Mouse (Mus musculus) liver, adult 2 months (tissue): ENCODE data around the gene Col15a1. TPM values are rescaled to one million over a fixed set of nuclear protein-coding genes. Genes with fewer than 3 reads are reported as not detected.

Source experiments
- DNase-seq: peaks from one replicate; pipeline ENCODE4 v3.0.0-alpha.2; 2011; ENCODE audit warnings: low read depth, low spot score; ENCODE audit errors: extremely low read depth
- H3K27ac ChIP-seq: fragments of 200-500 bp; replicated peaks from 2 replicates; pipeline ENCODE4 v1.5.1; 2012; ENCODE audit warnings: low read depth, mild to moderate bottlenecking, control low read depth, inconsistent platforms, low read length; ENCODE audit not compliant: insufficient read depth
- H3K27me3 ChIP-seq: fragments of 200-500 bp; 2 replicates; pipeline ENCODE4 v1.6.1; 2012; ENCODE audit warnings: mild to moderate bottlenecking, moderate library complexity, low read length, inconsistent platforms; ENCODE audit not compliant: control insufficient read depth, insufficient read depth
- H3K36me3 ChIP-seq: fragments of 200-500 bp; 2 replicates; pipeline ENCODE4 v1.6.1; 2012; ENCODE audit warnings: low read length, inconsistent platforms; ENCODE audit not compliant: control insufficient read depth, insufficient read depth
- H3K4me1 ChIP-seq: fragments of 200-500 bp; 2 replicates; pipeline ENCODE4 v1.6.1; 2011; ENCODE audit warnings: low read length; ENCODE audit not compliant: control insufficient read depth, insufficient read depth
- H3K4me3 ChIP-seq: fragments of 200-500 bp; 2 replicates; pipeline ENCODE4 v1.5.1; 2011; ENCODE audit warnings: low read depth, mild to moderate bottlenecking, control low read depth, low read length, moderate library complexity; ENCODE audit not compliant: insufficient read depth
- H3K79me2 ChIP-seq: fragments of 200-500 bp; 2 replicates; pipeline ENCODE4 v1.6.1; 2012; ENCODE audit warnings: inconsistent platforms, mild to moderate bottlenecking, low read length, moderate library complexity; ENCODE audit not compliant: control insufficient read depth, insufficient read depth
- H3K9ac ChIP-seq: fragments of 200-500 bp; 2 replicates; pipeline ENCODE4 v1.6.1; 2012; ENCODE audit warnings: low read depth, mild to moderate bottlenecking, control low read depth, inconsistent platforms, low read length
- CTCF ChIP-seq: fragments of 200-500 bp; IDR thresholded peaks from 2 replicates; pipeline ENCODE4 v1.5.1; 2011; ENCODE audit warnings: low read depth, low read length, control low read depth
- POLR2A ChIP-seq: fragments of 200-500 bp; IDR thresholded peaks from 2 replicates; pipeline ENCODE4 v1.6.1; 2011; ENCODE audit warnings: low read length, control low read depth; ENCODE audit not compliant: insufficient read depth; ENCODE audit errors: extremely low read depth
- WGBS: fragments of 180-500 bp; shearing (Covaris S2); methylation state at CpG from one replicate; pipeline ENCODE4 v1.1.7; 2018; 5-methylcytosine and 5-hydroxymethylcytosine counted together
- polyA plus RNA-seq: library from polyadenylated mRNA; depleted of rRNA; stranded (reverse); fragments of >200 nt; gene quantifications from 2 replicates; pipeline ENCODE4 v1.2.3, GENCODE M21; 2012
- total RNA-seq: library from RNA; depleted of rRNA; stranded (reverse); fragments of >200 nt; gene quantifications from 2 replicates; pipeline ENCODE4 v1.2.3, GENCODE M21; 2014

The Col15a1 gene
- total and polyA plus RNA-seq, 2 experiments = 4.9 TPM

GRCm38 (mm10) chr4:47178261-47178961 is 29.6 kb upstream of the Col15a1 start:
- Histone ChIP-seq H3K4me3 (no peak overlapping the region), H3K9ac (no peak overlapping the region), H3K36me3 (no peaks in the 10 kb centered on the region), H3K27ac (no peak overlapping the region), H3K4me1 (no peaks in the 10 kb centered on the region), H3K79me2 (no peaks in the 10 kb centered on the region), H3K27me3 (no peaks in the 10 kb centered on the region)
- 76% methylated on average over 8 of the region's 8 CpGs for WGBS
- TF ChIP-seq POLR2A (no peak), CTCF (no peak)
- no peak for DNase-seq

- Histone ChIP-seq H3K36me3 (no peaks in the 10 kb centered on the region), H3K9ac (no peak overlapping the region), H3K4me1 (no peaks in the 10 kb centered on the region), H3K79me2 (no peaks in the 10 kb centered on the region), H3K27me3 (no peaks in the 10 kb centered on the region), H3K27ac (no peak overlapping the region), H3K4me3 (no peak overlapping the region)
- no peak for TF ChIP-seq CTCF
- TF ChIP-seq POLR2A = no peak
- DNase-seq = no peak
- WGBS = 81% methylated on average over 5 of the region's 5 CpGs
These were observed 28.4 kb upstream of the Col15a1 start for GRCm38 (mm10) chr4:47179535-47179934.

- no peak for TF ChIP-seq CTCF
- no peak for TF ChIP-seq POLR2A
- no peak for DNase-seq
- Histone ChIP-seq H3K27me3 (no peaks in the 10 kb centered on the region), H3K4me1 (no peaks in the 10 kb centered on the region), H3K27ac (no peak overlapping the region), H3K9ac (no peak overlapping the region), H3K4me3 (no peak overlapping the region), H3K79me2 (no peaks in the 10 kb centered on the region), H3K36me3 (no peaks in the 10 kb centered on the region)
- WGBS = 45% methylated on average over 6 of the region's 6 CpGs
These were observed 23.8 kb upstream of the Col15a1 start for GRCm38 (mm10) chr4:47184058-47184661.

GRCm38 (mm10) chr4:47186514-47186913 is 21.4 kb upstream of the Col15a1 start:
- Histone ChIP-seq H3K4me1 (no peaks in the 10 kb centered on the region), H3K4me3 (no peak overlapping the region), H3K27me3 (no peaks in the 10 kb centered on the region), H3K36me3 (no peaks in the 10 kb centered on the region), H3K79me2 (no peaks in the 10 kb centered on the region), H3K9ac (no peak overlapping the region), H3K27ac (no peak overlapping the region)
- TF ChIP-seq POLR2A = no peak
- TF ChIP-seq CTCF = no peak
- no peak for DNase-seq
- WGBS = 75% methylated on average over 6 of the region's 6 CpGs

GRCm38 (mm10) chr4:47196173-47196572 is 11.8 kb upstream of the Col15a1 start:
- DNase-seq = no peak
- H3K36me3 ChIP-seq = no peaks in the 10 kb centered on the region

GRCm38 (mm10) chr4:47203643-47204042 is 4.3 kb upstream of the Col15a1 start:
- Histone ChIP-seq H3K4me3 (no peak overlapping the region), H3K4me1 (no peaks in the 10 kb centered on the region), H3K27ac (no peak overlapping the region), H3K9ac (no peak overlapping the region), H3K27me3 (peaks cover 10% of the 10 kb centered on the region; the same call in 1 of the 2 replicates), H3K36me3 (no peaks in the 10 kb centered on the region), H3K79me2 (no peaks in the 10 kb centered on the region)
- no peak for DNase-seq
- WGBS = 78% methylated on average over 5 of the region's 5 CpGs
- no peak for TF ChIP-seq POLR2A
- TF ChIP-seq CTCF = no peak

More at GRCm38 (mm10) chr4:47196173-47196572, 11.8 kb upstream of the Col15a1 start:
- Histone ChIP-seq H3K9ac (no peak overlapping the region), H3K4me3 (no peak overlapping the region), H3K4me1 (no peaks in the 10 kb centered on the region), H3K27me3 (no peaks in the 10 kb centered on the region), H3K79me2 (no peaks in the 10 kb centered on the region), H3K27ac (no peak overlapping the region)
- 79% methylated on average over 3 of the region's 3 CpGs for WGBS
- no peak for TF ChIP-seq POLR2A
- TF ChIP-seq CTCF = no peak
